Mouse (Mus musculus): ENCODE measurements at regions not wholly inside any gene's neighbourhood (a gene's known extent, or its start where the extent isn't known, plus 50 kb on each side); places are given as distances from the start of the nearest gene placed in this dataset.

DNA sequence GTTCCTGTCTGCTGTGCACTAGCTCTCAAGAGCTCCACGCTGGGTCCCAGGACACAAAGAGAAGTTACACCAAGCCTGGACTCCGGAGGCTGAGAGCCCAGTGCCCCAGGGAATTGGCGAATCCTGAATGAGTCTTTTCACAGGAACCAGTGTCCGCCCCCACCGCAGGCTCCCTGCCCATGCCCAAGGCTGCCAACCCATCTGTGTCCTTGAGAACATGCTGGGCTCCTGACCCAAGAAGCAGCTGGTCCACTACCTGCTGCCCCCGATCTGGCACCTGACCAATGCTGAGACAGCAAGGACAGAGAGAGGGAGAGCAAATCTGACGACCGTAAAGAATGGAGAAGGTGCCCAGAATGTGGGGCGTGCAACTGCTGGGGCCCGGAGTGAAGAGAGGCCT is 85.2 kb upstream of the Cplx2 start:
- no peak for ATAC-seq (ENCODE audit: insufficient read depth, low read depth)
- 79% methylated on average over 10 of the region's 10 CpGs for WGBS
- no peak for TF ChIP-seq EP300 (IDR thresholded peaks at IDR 0.05; ENCODE audit: low read depth)
- no peak for TF ChIP-seq CTCF (IDR thresholded peaks at IDR 0.05; ENCODE audit: low read depth)

DNA sequence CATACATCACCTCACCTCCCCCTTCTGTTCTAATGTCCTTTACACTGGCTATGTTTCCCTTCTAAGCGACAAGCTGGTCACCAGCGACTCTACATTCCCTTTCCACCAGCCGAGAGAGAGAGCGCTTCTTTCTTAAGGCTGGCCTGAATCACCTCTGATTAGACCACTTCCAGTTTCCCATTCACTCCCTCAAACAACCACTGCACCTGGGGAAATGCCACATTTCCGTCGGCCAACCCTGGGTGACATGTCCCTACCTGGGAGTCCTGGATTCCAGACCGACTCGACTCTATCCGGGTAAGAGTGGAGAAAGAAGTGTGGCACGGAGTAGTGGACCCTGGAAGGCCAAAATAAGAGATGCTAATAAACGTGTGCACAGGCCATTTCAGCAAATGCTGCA is 84.5 kb upstream of the Cplx2 start:
- Histone ChIP-seq H3K9ac (replicated peaks; ENCODE audit: low read depth, low read length) (no peak overlapping the region), H3K9me3 (replicated peaks; ENCODE audit: control insufficient read depth, low read length) (no peaks in the 10 kb centered on the region), H3K4me1 (ENCODE audit: control insufficient read depth, insufficient read depth) (peaks cover 10% of the 10 kb centered on the region), H3K4me2 (ENCODE audit: low read depth, low read length) (no peak overlapping the region), H3K27ac (ENCODE audit: low read depth) (no peak overlapping the region), H3K27me3 (ENCODE audit: control insufficient read depth, insufficient read depth, low read length) (peaks cover 2% of the 10 kb centered on the region; the same call in 1 of the 2 replicates), H3K4me3 (ENCODE audit: low read depth, low read length) (no peak overlapping the region), H3K36me3 (replicated peaks; ENCODE audit: control insufficient read depth, insufficient read depth, low read length) (no peaks in the 10 kb centered on the region)
- DNase-seq (ENCODE audit: low spot score) (no peak), ATAC-seq (ENCODE audit: insufficient read depth, low read depth) (no peak)
- TF ChIP-seq CTCF (IDR thresholded peaks at IDR 0.05; ENCODE audit: low read depth) (no peak), EP300 (IDR thresholded peaks at IDR 0.05; ENCODE audit: low read depth) (no peak)
- 81% methylated on average over 11 of the region's 11 CpGs for WGBS

More for the DNA sequence above, 85.2 kb upstream of the Cplx2 start:
- Histone ChIP-seq H3K27ac (ENCODE audit: low read depth) (no peak overlapping the region), H3K36me3 (replicated peaks; ENCODE audit: control insufficient read depth, insufficient read depth, low read length) (no peaks in the 10 kb centered on the region), H3K4me1 (ENCODE audit: control insufficient read depth, insufficient read depth) (peaks cover 10% of the 10 kb centered on the region), H3K27me3 (ENCODE audit: control insufficient read depth, insufficient read depth, low read length) (peaks cover 6% of the 10 kb centered on the region; the same call in 1 of the 2 replicates), H3K4me3 (ENCODE audit: low read depth, low read length) (no peak overlapping the region), H3K9me3 (replicated peaks; ENCODE audit: control insufficient read depth, low read length) (no peaks in the 10 kb centered on the region), H3K4me2 (ENCODE audit: low read depth, low read length) (no peak overlapping the region), H3K9ac (replicated peaks; ENCODE audit: low read depth, low read length) (no peak overlapping the region)
- no peak for DNase-seq (ENCODE audit: low spot score)

DNA sequence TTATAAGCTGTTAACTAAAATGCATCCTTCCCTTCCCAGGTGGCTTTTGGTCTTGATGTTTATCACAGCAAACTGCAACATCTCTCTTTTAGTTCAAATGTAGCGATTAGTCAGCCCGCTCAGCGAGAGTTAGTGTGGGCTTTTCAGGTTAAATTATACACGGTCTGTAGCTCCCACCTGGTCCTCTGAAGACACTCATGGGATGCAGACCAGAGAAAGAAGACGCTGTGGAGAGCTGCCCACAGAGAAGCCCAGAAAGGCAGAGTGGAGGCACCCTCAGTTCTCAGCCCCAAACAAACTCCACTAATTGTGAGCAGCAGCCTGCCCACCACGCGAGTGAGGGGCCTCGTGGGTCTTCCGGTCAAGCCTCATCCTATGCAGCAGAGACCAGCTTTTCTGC is 81.1 kb upstream of the Cplx2 start:
- WGBS, result 87% methylated on average over 9 of the region's 9 CpGs
- no peak overlapping the region for H3K27ac ChIP-seq (ENCODE audit: low read depth)
- no peaks in the 10 kb centered on the region for H3K9me3 ChIP-seq (replicated peaks; ENCODE audit: control insufficient read depth, low read length)
- H3K27me3 ChIP-seq (ENCODE audit: control insufficient read depth, insufficient read depth, low read length), result no peaks in the 10 kb centered on the region
- H3K4me2 ChIP-seq (ENCODE audit: low read depth, low read length), result no peak overlapping the region
- no peak overlapping the region for H3K9ac ChIP-seq (replicated peaks; ENCODE audit: low read depth, low read length)
- DNase-seq (ENCODE audit: low spot score) (no peak), ATAC-seq (ENCODE audit: insufficient read depth, low read depth) (no peak)
- TF ChIP-seq CTCF (IDR thresholded peaks at IDR 0.05; ENCODE audit: low read depth), result no peak
- TF ChIP-seq EP300 (IDR thresholded peaks at IDR 0.05; ENCODE audit: low read depth), result no peak
- H3K4me1 ChIP-seq (ENCODE audit: control insufficient read depth, insufficient read depth), result no peaks in the 10 kb centered on the region
- H3K4me3 ChIP-seq (ENCODE audit: low read depth, low read length), result no peak overlapping the region
- H3K36me3 ChIP-seq (replicated peaks; ENCODE audit: control insufficient read depth, insufficient read depth, low read length), result no peaks in the 10 kb centered on the region

DNA sequence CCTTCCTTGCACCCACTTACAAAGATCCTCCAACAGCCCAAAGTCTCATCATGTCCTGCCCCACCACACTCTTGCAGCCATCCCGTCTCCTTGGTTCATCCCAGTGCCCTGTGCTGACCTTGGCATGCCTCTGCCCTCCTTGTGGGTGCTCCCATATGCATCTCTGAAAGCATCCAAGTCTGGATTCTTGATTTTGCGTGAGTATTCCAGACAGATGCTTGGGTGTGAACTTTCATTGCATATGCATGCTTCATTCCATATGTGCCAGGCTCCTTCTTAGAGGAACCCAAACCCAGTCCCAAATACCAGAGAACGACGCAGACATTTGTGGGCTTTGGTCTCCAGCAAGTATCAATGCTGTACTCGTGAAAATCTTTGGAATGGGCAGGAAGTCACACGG is 78.8 kb upstream of the Cplx2 start:
- H3K4me2 ChIP-seq (ENCODE audit: low read depth, low read length), result no peak overlapping the region
- H3K36me3 ChIP-seq (replicated peaks; ENCODE audit: control insufficient read depth, insufficient read depth, low read length), result no peaks in the 10 kb centered on the region
- H3K4me1 ChIP-seq (ENCODE audit: control insufficient read depth, insufficient read depth), result no peaks in the 10 kb centered on the region
- WGBS, result 63% methylated on average over 6 of the region's 6 CpGs
- TF ChIP-seq CTCF (IDR thresholded peaks at IDR 0.05; ENCODE audit: low read depth) (no peak), EP300 (IDR thresholded peaks at IDR 0.05; ENCODE audit: low read depth) (no peak)
- no peaks in the 10 kb centered on the region for H3K27me3 ChIP-seq (ENCODE audit: control insufficient read depth, insufficient read depth, low read length)
- H3K4me3 ChIP-seq (ENCODE audit: low read depth, low read length), result no peak overlapping the region
- no peaks in the 10 kb centered on the region for H3K9me3 ChIP-seq (replicated peaks; ENCODE audit: control insufficient read depth, low read length)
- ATAC-seq (ENCODE audit: insufficient read depth, low read depth) (no peak), DNase-seq (ENCODE audit: low spot score) (no peak)
- H3K27ac ChIP-seq (ENCODE audit: low read depth), result no peak overlapping the region
- H3K9ac ChIP-seq (replicated peaks; ENCODE audit: low read depth, low read length), result no peak overlapping the region

DNA sequence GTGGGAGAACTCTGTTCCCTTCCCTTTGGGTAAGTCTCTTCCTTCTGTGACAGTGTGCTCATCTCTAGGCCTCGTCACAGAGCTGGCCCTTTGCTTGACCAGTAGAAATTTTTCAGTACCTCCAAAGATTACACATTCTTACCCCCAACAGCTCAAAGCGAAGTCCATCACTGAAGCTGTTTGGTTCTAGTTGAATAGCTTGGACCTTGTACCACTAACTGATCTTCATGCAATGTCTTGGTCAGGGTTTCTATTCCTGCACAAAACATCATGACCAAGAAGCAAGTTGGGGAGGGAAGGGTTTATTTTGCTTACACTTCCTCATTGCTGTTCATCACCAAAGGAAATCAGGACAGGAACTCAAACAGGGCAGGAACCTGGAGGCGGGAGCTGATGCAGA is 78.1 kb upstream of the Cplx2 start:
- Histone ChIP-seq H3K4me2 (ENCODE audit: low read depth, low read length) (no peak overlapping the region), H3K4me3 (ENCODE audit: low read depth, low read length) (no peak overlapping the region), H3K27me3 (ENCODE audit: control insufficient read depth, insufficient read depth, low read length) (no peaks in the 10 kb centered on the region), H3K4me1 (ENCODE audit: control insufficient read depth, insufficient read depth) (no peaks in the 10 kb centered on the region), H3K9me3 (replicated peaks; ENCODE audit: control insufficient read depth, low read length) (no peaks in the 10 kb centered on the region), H3K27ac (ENCODE audit: low read depth) (no peak overlapping the region), H3K9ac (replicated peaks; ENCODE audit: low read depth, low read length) (no peak overlapping the region), H3K36me3 (replicated peaks; ENCODE audit: control insufficient read depth, insufficient read depth, low read length) (no peaks in the 10 kb centered on the region)
- WGBS, result 78% methylated on average over 3 of the region's 3 CpGs
- DNase-seq (ENCODE audit: low spot score) (no peak), ATAC-seq (ENCODE audit: insufficient read depth, low read depth) (no peak)
- no peak for TF ChIP-seq EP300 (IDR thresholded peaks at IDR 0.05; ENCODE audit: low read depth)
- TF ChIP-seq CTCF (IDR thresholded peaks at IDR 0.05; ENCODE audit: low read depth), result no peak

DNA sequence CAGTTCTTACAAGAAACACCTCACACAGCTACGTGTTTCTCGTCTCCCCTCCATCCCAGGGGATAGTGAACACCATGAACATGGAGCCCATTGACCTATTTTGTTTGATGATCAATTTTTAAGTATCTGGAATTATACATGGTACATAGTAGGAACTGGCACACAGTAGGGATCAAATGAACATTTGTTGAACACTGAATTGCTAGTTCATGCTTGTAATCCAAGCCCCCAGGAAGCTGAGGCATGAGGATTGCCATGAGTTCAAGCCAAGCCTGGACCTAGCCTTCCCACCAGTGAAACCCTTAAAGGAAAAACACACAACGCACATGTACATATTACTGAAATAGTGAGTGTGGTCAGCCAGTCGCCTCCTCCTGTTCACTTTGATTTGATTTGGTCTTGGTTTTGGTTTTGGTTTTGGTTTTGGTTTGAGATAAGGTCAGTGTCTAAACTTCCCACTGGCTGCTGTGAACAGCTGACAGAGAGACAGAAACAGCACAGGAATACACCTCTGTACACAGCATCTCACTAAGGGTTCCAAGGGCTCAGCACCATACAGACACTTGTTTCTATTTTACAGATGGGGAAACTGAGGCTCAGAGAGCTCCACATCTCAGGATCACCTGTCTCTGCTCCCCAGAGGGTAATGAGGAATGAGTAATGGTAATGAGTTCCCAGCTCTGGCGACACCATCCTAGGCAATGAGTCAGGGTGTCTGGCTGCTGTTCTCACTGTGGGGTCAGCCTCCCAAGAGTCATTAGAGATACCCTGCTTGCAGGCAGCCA is 75.5 kb upstream of the Cplx2 start:
- 64% methylated on average over 5 of the region's 5 CpGs for WGBS

More for the DNA sequence above, 75.5 kb upstream of the Cplx2 start:
- no peaks in the 10 kb centered on the region for H3K36me3 ChIP-seq (replicated peaks; ENCODE audit: control insufficient read depth, insufficient read depth, low read length)
- no peak for TF ChIP-seq EP300 (IDR thresholded peaks at IDR 0.05; ENCODE audit: low read depth)
- TF ChIP-seq CTCF (IDR thresholded peaks at IDR 0.05; ENCODE audit: low read depth), result no peak
- ATAC-seq (ENCODE audit: insufficient read depth, low read depth) (no peak), DNase-seq (ENCODE audit: low spot score) (no peak)
- H3K4me2 ChIP-seq (ENCODE audit: low read depth, low read length), result no peak overlapping the region
- no peaks in the 10 kb centered on the region for H3K27me3 ChIP-seq (ENCODE audit: control insufficient read depth, insufficient read depth, low read length)
- no peak overlapping the region for H3K4me3 ChIP-seq (ENCODE audit: low read depth, low read length)
- no peaks in the 10 kb centered on the region for H3K9me3 ChIP-seq (replicated peaks; ENCODE audit: control insufficient read depth, low read length)
- H3K27ac ChIP-seq (ENCODE audit: low read depth), result no peak overlapping the region
- no peaks in the 10 kb centered on the region for H3K4me1 ChIP-seq (ENCODE audit: control insufficient read depth, insufficient read depth)
- H3K9ac ChIP-seq (replicated peaks; ENCODE audit: low read depth, low read length), result no peak overlapping the region

Measured in heart, postnatal 0 days (tissue).